Mouse (Mus musculus) megakaryocyte, embryonic 14.5 days (primary cell): ENCODE results near the gene Clasrp.

Experiments
- FLI1 ChIP-seq: IDR thresholded peaks from 2 replicates; pipeline ENCODE4 v1.6.1; 2012; ENCODE audit warnings: low read length, inconsistent platforms, mixed read lengths
- GATA1 ChIP-seq: IDR thresholded peaks from 3 replicates; pipeline ENCODE4 v1.6.1; 2012; ENCODE audit warnings: mixed read lengths, low read length, inconsistent platforms, borderline replicate concordance

DNA sequence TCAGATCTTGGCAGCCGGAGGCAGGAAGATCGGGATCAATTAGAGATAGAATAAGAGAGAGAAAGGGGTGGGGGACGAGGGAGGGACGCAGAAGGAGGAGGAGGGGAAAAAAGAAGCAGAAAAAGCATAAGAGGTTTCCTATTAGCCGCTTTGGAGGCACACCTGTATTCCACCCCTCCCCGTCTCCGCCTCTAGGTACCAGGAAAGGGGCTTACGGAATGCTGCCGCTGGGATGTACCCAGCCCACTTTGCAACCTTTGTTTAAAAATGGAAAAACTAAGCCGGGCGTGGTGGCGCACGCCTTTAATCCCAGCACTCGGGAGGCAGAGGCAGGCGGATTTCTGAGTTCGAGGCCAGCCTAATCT lies 30.5 kb downstream of the Clasrp start:
- TF ChIP-seq GATA1 (no peak), FLI1 (no peak)
